Mouse (Mus musculus): Measurements from ENCODE around the gene Gm20918. TPM values are rescaled to one million over a fixed set of nuclear protein-coding genes. Genes with fewer than 3 reads are reported as not detected.
"Not testable (repeated sequence)": the region's sequence is repeated elsewhere in the genome, so short reads cannot be mapped to it uniquely, and the experiment has no call there.

Gene Gm20918
- not detected in 2 replicates for polyA plus RNA-seq (2011; ENCODE audit: insufficient read depth, insufficient read length, low read depth, missing spikeins)

GRCm38 (mm10) chrY:5043637-5044036 lies at the start of gene Gm20918:
Gm20918 (plus strand) TSS chrY:5043937.
- H3K36me3 ChIP-seq (ENCODE audit: control insufficient read depth, insufficient read depth, low read length, poor library complexity, severe bottlenecking); H3K4me1 ChIP-seq (ENCODE audit: control insufficient read depth, insufficient read depth, low read length); H3K9ac ChIP-seq (ENCODE audit: low read depth, poor library complexity, severe bottlenecking); H3K9me3 ChIP-seq (replicated peaks; ENCODE audit: control insufficient read depth, insufficient read depth, low read length, poor library complexity, severe bottlenecking); H3K27ac ChIP-seq (ENCODE audit: insufficient read depth, low read length); H3K4me3 ChIP-seq (ENCODE audit: low read depth, low read length); H3K27me3 ChIP-seq (ENCODE audit: control insufficient read depth, insufficient read depth, low read length, poor library complexity, severe bottlenecking): not testable (repeated sequence)

Other genes starting within 250 kb of the Gm20918 start
- not detected in 2 replicates for gene Gm21820, start 205.5 kb downstream of the Gm20918 start, polyA plus RNA-seq (2011; ENCODE audit: insufficient read depth, insufficient read length, low read depth, missing spikeins)

Data from ES-Bruce4 (cell line).